Mouse (Mus musculus): Measurements from ENCODE around the gene Wwtr1. TPM values are rescaled to one million over a fixed set of nuclear protein-coding genes. Genes with fewer than 3 reads are reported as not detected.

Gene Wwtr1
- total and polyA plus RNA-seq, 2 experiments from 2014 or later: 26.1 to 90.9 TPM

DNA sequence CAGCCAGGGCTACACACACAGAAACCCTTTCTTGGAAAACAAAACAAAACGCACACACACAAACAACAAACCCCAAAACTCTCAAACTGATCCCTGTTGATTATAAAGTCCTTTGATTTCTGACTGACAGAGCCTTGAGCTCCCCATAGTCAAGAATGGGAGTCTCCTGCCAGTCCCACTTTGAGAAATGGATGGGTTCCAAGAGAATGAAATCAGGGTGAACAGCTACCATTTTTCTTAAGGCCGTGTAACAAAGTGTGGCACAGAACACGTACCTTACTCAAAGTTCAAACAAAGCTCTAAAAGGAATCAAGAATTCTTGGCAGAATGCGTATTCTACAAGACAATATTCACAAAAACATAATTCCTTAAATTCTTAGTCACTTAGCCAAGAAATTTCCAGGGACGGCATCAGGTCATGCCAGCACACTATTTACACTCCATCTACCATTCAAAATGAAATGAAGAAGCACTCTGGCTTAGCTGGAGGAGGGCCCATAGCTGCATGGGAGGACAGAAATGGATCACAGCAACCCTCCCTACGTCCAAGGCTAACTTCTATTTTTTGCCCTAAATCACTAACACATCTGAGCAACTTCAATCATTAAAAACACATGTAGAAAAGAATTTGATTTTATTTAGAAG lies 3.3 kb downstream of the Wwtr1 start:
- TF ChIP-seq EP300 (IDR thresholded peaks at IDR 0.05; ENCODE audit: low read depth) (no peak), CTCF (IDR thresholded peaks at IDR 0.05; ENCODE audit: low read depth) (no peak)
- H3K9ac ChIP-seq (replicated peaks; ENCODE audit: low read depth, low read length): no peak overlapping the region
- 60% methylated on average over 6 of the region's 6 CpGs for WGBS
- peaks cover 17% of the 10 kb centered on the region for H3K36me3 ChIP-seq (replicated peaks; ENCODE audit: control insufficient read depth, insufficient read depth, low read length)
- DNase-seq (ENCODE audit: low spot score) (no peak), ATAC-seq (ENCODE audit: insufficient read depth, low read depth) (no peak)
- H3K4me1 ChIP-seq (ENCODE audit: control insufficient read depth, insufficient read depth): peaks cover 27% of the 10 kb centered on the region
- no peaks in the 10 kb centered on the region for H3K27me3 ChIP-seq (ENCODE audit: control insufficient read depth, insufficient read depth, low read length)
- peak overlapping the region; percentile 70 for H3K4me2 ChIP-seq (ENCODE audit: low read depth, low read length)
- H3K9me3 ChIP-seq (replicated peaks; ENCODE audit: control insufficient read depth, low read length): no peaks in the 10 kb centered on the region
- peak overlapping the region; percentile 92 for H3K4me3 ChIP-seq (ENCODE audit: low read depth, low read length)
- 0 out of 2 replicates have a peak overlapping the region, but pooled peaks have one; percentile 8 for H3K27ac ChIP-seq (ENCODE audit: low read depth)

GRCm38 (mm10) chr3:57566655-57567054 lies 9.1 kb downstream of the Wwtr1 start:
- ATAC-seq (ENCODE audit: insufficient read depth, low read depth): no peak
- Histone ChIP-seq H3K27ac (ENCODE audit: low read depth) (no peak overlapping the region), H3K9ac (replicated peaks; ENCODE audit: low read depth, low read length) (no peak overlapping the region), H3K4me2 (ENCODE audit: low read depth, low read length) (no peak overlapping the region), H3K27me3 (ENCODE audit: control insufficient read depth, insufficient read depth, low read length) (no peaks in the 10 kb centered on the region), H3K4me1 (ENCODE audit: control insufficient read depth, insufficient read depth) (peaks cover 24% of the 10 kb centered on the region; the same call in 1 of the 2 replicates), H3K36me3 (replicated peaks; ENCODE audit: control insufficient read depth, insufficient read depth, low read length) (peaks cover 17% of the 10 kb centered on the region), H3K9me3 (replicated peaks; ENCODE audit: control insufficient read depth, low read length) (no peaks in the 10 kb centered on the region), H3K4me3 (ENCODE audit: low read depth, low read length) (no peak overlapping the region)
- no peak for DNase-seq (ENCODE audit: low spot score)
- WGBS: 79% methylated on average over 5 of the region's 5 CpGs
- no peak for TF ChIP-seq EP300 (IDR thresholded peaks at IDR 0.05; ENCODE audit: low read depth)
- TF ChIP-seq CTCF (IDR thresholded peaks at IDR 0.05; ENCODE audit: low read depth): no peak

- TF ChIP-seq CTCF (IDR thresholded peaks at IDR 0.05; ENCODE audit: low read depth) (no peak), EP300 (IDR thresholded peaks at IDR 0.05; ENCODE audit: low read depth) (no peak)
- H3K4me1 ChIP-seq (ENCODE audit: control insufficient read depth, insufficient read depth): peaks cover 23% of the 10 kb centered on the region; the same call in 1 of the 2 replicates
- ATAC-seq (ENCODE audit: insufficient read depth, low read depth): no peak
- no peak overlapping the region for H3K4me2 ChIP-seq (ENCODE audit: low read depth, low read length)
- 45% methylated on average over 5 of the region's 5 CpGs for WGBS
- no peak overlapping the region for H3K27ac ChIP-seq (ENCODE audit: low read depth)
- H3K27me3 ChIP-seq (ENCODE audit: control insufficient read depth, insufficient read depth, low read length): no peaks in the 10 kb centered on the region
- H3K9ac ChIP-seq (replicated peaks; ENCODE audit: low read depth, low read length): no peak overlapping the region
- DNase-seq (ENCODE audit: low spot score): peak; percentile 60
- H3K36me3 ChIP-seq (replicated peaks; ENCODE audit: control insufficient read depth, insufficient read depth, low read length): peaks cover 13% of the 10 kb centered on the region
- no peaks in the 10 kb centered on the region for H3K9me3 ChIP-seq (replicated peaks; ENCODE audit: control insufficient read depth, low read length)
- no peak overlapping the region for H3K4me3 ChIP-seq (ENCODE audit: low read depth, low read length)
These were observed 12.1 kb downstream of the Wwtr1 start for GRCm38 (mm10) chr3:57563627-57564026.

- DNase-seq (ENCODE audit: low spot score): no peak
- TF ChIP-seq EP300 (IDR thresholded peaks at IDR 0.05; ENCODE audit: low read depth) (no peak), CTCF (IDR thresholded peaks at IDR 0.05; ENCODE audit: low read depth) (no peak)
- peaks cover 23% of the 10 kb centered on the region; the same call in 1 of the 2 replicates for H3K4me1 ChIP-seq (ENCODE audit: control insufficient read depth, insufficient read depth)
- H3K36me3 ChIP-seq (replicated peaks; ENCODE audit: control insufficient read depth, insufficient read depth, low read length): peaks cover 12% of the 10 kb centered on the region
- no peak overlapping the region for H3K4me2 ChIP-seq (ENCODE audit: low read depth, low read length)
- no peak overlapping the region for H3K9ac ChIP-seq (replicated peaks; ENCODE audit: low read depth, low read length)
- no peaks in the 10 kb centered on the region for H3K9me3 ChIP-seq (replicated peaks; ENCODE audit: control insufficient read depth, low read length)
- no peak for ATAC-seq (ENCODE audit: insufficient read depth, low read depth)
- no peak overlapping the region for H3K27ac ChIP-seq (ENCODE audit: low read depth)
- H3K4me3 ChIP-seq (ENCODE audit: low read depth, low read length): no peak overlapping the region
- 75% methylated on average over 6 of the region's 6 CpGs for WGBS
- H3K27me3 ChIP-seq (ENCODE audit: control insufficient read depth, insufficient read depth, low read length): no peaks in the 10 kb centered on the region
These were observed 12.7 kb downstream of the Wwtr1 start for GRCm38 (mm10) chr3:57562996-57563506.

DNA sequence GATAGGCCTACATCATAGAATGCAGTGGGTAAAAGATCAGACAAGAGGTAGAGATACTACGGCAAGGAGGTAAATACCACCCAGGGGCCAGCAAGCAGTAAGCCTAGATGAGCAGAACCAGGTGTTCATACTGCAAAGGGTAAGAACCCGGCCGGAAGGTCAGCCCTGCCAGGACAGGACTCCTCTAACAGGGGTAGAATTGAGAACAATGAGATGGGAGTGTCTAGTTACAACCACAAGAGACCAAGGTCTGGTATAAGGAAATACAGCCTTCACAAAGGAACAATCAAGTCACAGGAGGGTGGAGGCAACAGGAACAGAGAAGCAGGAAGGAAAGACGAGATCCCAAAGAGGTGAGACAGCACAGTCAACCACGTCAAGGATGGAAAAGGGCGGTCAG lies 16.9 kb downstream of the Wwtr1 start:
- no peak for DNase-seq (ENCODE audit: low spot score)
- Histone ChIP-seq H3K36me3 (replicated peaks; ENCODE audit: control insufficient read depth, insufficient read depth, low read length) (peaks cover 12% of the 10 kb centered on the region), H3K27me3 (ENCODE audit: control insufficient read depth, insufficient read depth, low read length) (no peaks in the 10 kb centered on the region), H3K4me3 (ENCODE audit: low read depth, low read length) (no peak overlapping the region), H3K4me1 (ENCODE audit: control insufficient read depth, insufficient read depth) (peaks cover 6% of the 10 kb centered on the region; the same call in 1 of the 2 replicates), H3K9me3 (replicated peaks; ENCODE audit: control insufficient read depth, low read length) (no peaks in the 10 kb centered on the region), H3K9ac (replicated peaks; ENCODE audit: low read depth, low read length) (no peak overlapping the region), H3K4me2 (ENCODE audit: low read depth, low read length) (no peak overlapping the region), H3K27ac (ENCODE audit: low read depth) (no peak overlapping the region)
- 85% methylated on average over 6 of the region's 6 CpGs for WGBS
- no peak for TF ChIP-seq EP300 (IDR thresholded peaks at IDR 0.05; ENCODE audit: low read depth)
- TF ChIP-seq CTCF (IDR thresholded peaks at IDR 0.05; ENCODE audit: low read depth): no peak
- ATAC-seq (ENCODE audit: insufficient read depth, low read depth): no peak

All from heart, postnatal 0 days (tissue).